Mouse (Mus musculus) activated CD4-positive, CD25-positive, alpha-beta regulatory T cell, adult 4 months (primary cell): ENCODE results near the gene Ttc37. TPM values are rescaled to one million over a fixed set of nuclear protein-coding genes. Genes with fewer than 3 reads are reported as not detected.

Experiments used
- ATAC-seq: one replicate; pipeline ENCODE4 v1.8.0; 2017
- polyA plus RNA-seq, 2 experiments: library from polyadenylated mRNA; unstranded; fragments of 100-300 nt; shearing (Covaris generic); gene quantifications; one replicate each; pipeline ENCODE4 v1.2.1; 2017

Ttc37 gene
- polyA plus RNA-seq, 2 experiments from 2014 or later, result 16.8 to 17.8 TPM

- ATAC-seq, result no peak
Measured at GRCm38 (mm10) chr13:76160587-76160986, 62.1 kb downstream of the Ttc37 start.

GRCm38 (mm10) chr13:76174297-76174696 is 75.8 kb downstream of the Ttc37 start:
- ATAC-seq, result no peak

- ATAC-seq, result no peak
Measured at GRCm38 (mm10) chr13:76178700-76179099, 80.2 kb downstream of the Ttc37 start.

GRCm38 (mm10) chr13:76187651-76188050 is 89.1 kb downstream of the Ttc37 start:
- no peak for ATAC-seq

GRCm38 (mm10) chr13:76189190-76189589 is 90.7 kb downstream of the Ttc37 start:
- no peak for ATAC-seq

GRCm38 (mm10) chr13:76190273-76190672 is 91.7 kb downstream of the Ttc37 start:
- ATAC-seq, result no peak

- no peak for ATAC-seq
Measured at GRCm38 (mm10) chr13:76194937-76195336, 96.4 kb downstream of the Ttc37 start.

GRCm38 (mm10) chr13:76195431-76196138 is 97.1 kb downstream of the Ttc37 start:
- ATAC-seq, result no peak

- ATAC-seq, result no peak
Measured at GRCm38 (mm10) chr13:76197297-76197848, 98.8 kb downstream of the Ttc37 start.

GRCm38 (mm10) chr13:76199943-76200342 is 101.4 kb downstream of the Ttc37 start:
- ATAC-seq, result no peak

GRCm38 (mm10) chr13:76214928-76215327 is 116.4 kb downstream of the Ttc37 start:
- ATAC-seq, result no peak

- no peak for ATAC-seq
Measured at GRCm38 (mm10) chr13:76215397-76215796, 116.9 kb downstream of the Ttc37 start.

Other genes with a start within 250 kb of the Ttc37 start
- gene Rhobtb3, start 154.8 kb upstream of the Ttc37 start, polyA plus RNA-seq, result not detected
- gene Spata9, start 131.6 kb upstream of the Ttc37 start, polyA plus RNA-seq, result under 1 TPM in 1 of 2 experiments, not detected in 1; 0.48 TPM
- 10 to 100 TPM; 35.9 to 38.4 TPM for gene Rfesd, start 80.0 kb upstream of the Ttc37 start, polyA plus RNA-seq
- gene Gpr150, start 41.7 kb upstream of the Ttc37 start, polyA plus RNA-seq, result not detected
- 1 to 10 TPM; 4.7 to 10.0 TPM for gene Arsk, start 74 bp upstream of the Ttc37 start, polyA plus RNA-seq
- not detected for gene Fam81b, start 206.3 kb downstream of the Ttc37 start, polyA plus RNA-seq